Mouse (Mus musculus) limb, embryonic 14.5 days (tissue): ENCODE results near the gene Rapgef6. TPM values are rescaled to one million over a fixed set of nuclear protein-coding genes. Genes with fewer than 3 reads are reported as not detected.

ENCODE experiments used
- ATAC-seq: fragments of 200-750 bp; cut with Nextera tagmentation; 2 replicates; pipeline ENCODE4 v1.8.0; 2017; ENCODE audit warnings: low read depth, moderate number of reproducible peaks, moderate TSS enrichment; ENCODE audit not compliant: low FRiP score
- DNase-seq: peaks from one replicate; pipeline ENCODE4 v3.0.0-alpha.2; 2015; ENCODE audit warnings: low spot score
- H3K27ac ChIP-seq: fragments of 300-500 bp; sonication (generic); replicated peaks from 2 replicates; pipeline ENCODE4 v1.5.1; 2014; ENCODE audit warnings: low read depth, mild to moderate bottlenecking, low read length, moderate library complexity, mixed read lengths
- H3K27me3 ChIP-seq: fragments of 300-500 bp; sonication (generic); 2 replicates; pipeline ENCODE4 v1.6.1; 2014; ENCODE audit warnings: low read length, mixed read lengths; ENCODE audit not compliant: control insufficient read depth, insufficient read depth
- H3K36me3 ChIP-seq: fragments of 300-500 bp; sonication (generic); 2 replicates; pipeline ENCODE4 v1.6.1; 2014; ENCODE audit warnings: mild to moderate bottlenecking, low read length, moderate library complexity, mixed read lengths; ENCODE audit not compliant: control insufficient read depth, insufficient read depth
- H3K4me1 ChIP-seq: fragments of 300-500 bp; sonication (generic); 2 replicates; pipeline ENCODE4 v1.6.1; 2014; ENCODE audit warnings: antibody characterized with exemption, low read length, mixed read lengths; ENCODE audit not compliant: control insufficient read depth, insufficient read depth
- H3K4me2 ChIP-seq: fragments of 300-500 bp; sonication (generic); replicated peaks from 2 replicates; pipeline ENCODE4 v1.6.1; 2014; ENCODE audit warnings: low read depth, mild to moderate bottlenecking, low read length, moderate library complexity; ENCODE audit not compliant: severe bottlenecking
- H3K4me3 ChIP-seq: fragments of 300-500 bp; sonication (generic); replicated peaks from 2 replicates; pipeline ENCODE4 v1.5.1; 2014; ENCODE audit warnings: low read length
- H3K9ac ChIP-seq: fragments of 300-500 bp; sonication (generic); 2 replicates; pipeline ENCODE4 v1.6.1; 2014; ENCODE audit warnings: mild to moderate bottlenecking, low read depth, low read length, moderate library complexity; ENCODE audit not compliant: severe bottlenecking
- H3K9me3 ChIP-seq: fragments of 300-500 bp; sonication (generic); 2 replicates; pipeline ENCODE4 v1.6.1; 2016; ENCODE audit warnings: low read length; ENCODE audit not compliant: control insufficient read depth
- POLR2A ChIP-seq: fragments of 200-500 bp; IDR thresholded peaks from 2 replicates; pipeline ENCODE4 v1.8.0; 2012; ENCODE audit warnings: inconsistent platforms, mild to moderate bottlenecking, moderate library complexity, borderline replicate concordance; ENCODE audit not compliant: insufficient read depth, insufficient read length; ENCODE audit errors: extremely low read depth
- WGBS: fragments of 180-500 bp; shearing (Covaris S2); extraction: QIAGEN DNeasy Blood & Tissue Kit; methylation state at CpG from one replicate; pipeline ENCODE4 v1.1.7; 2014; 5-methylcytosine and 5-hydroxymethylcytosine counted together
- polyA plus RNA-seq, 2 experiments: library from polyadenylated mRNA; depleted of rRNA in 1 of 2; stranded (reverse) in 1 of 2; unstranded in 1 of 2; fragments of >200 nt; fragmentation: Nextera tagmentation in 1 of 2; extraction: Ambion mirVana in 1 of 2; gene quantifications; 2 replicates each; pipeline versions ENCODE4 v1.2.1 to v1.2.3; 2012 to 2014

The Rapgef6 gene
- polyA plus RNA-seq, 2 experiments = 13.8 to 26.6 TPM

DNA sequence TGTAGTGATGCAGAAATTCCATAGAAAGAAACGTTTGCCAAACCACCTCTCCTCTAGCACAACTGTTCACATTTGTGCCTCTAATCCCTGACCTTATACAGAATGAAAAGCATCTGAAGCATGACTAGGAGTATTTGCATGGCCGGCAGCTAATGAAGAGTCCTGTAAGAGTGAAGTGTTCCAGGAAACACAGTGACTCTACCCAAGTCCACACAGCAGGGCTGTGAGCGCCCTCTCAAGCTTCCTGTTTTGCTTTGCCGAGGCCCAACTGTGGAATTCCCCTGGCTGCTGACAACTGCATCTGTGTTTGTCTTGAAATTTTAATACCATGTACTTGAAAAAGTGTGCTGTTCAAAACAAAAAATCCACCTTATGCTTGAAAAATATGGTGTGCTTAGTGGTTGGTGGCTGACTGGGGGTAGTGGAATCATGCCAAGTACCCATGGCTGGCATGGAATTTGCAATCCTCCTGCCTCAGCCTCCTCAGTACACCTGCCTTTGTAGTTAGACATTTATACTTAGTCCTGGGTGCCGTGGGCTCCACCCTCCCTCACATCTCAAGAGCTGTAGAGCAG, 204.8 kb downstream of the Rapgef6 start:
- H3K9ac ChIP-seq = no peak overlapping the region
- H3K4me1 ChIP-seq = no peaks in the 10 kb centered on the region
- H3K27me3 ChIP-seq = no peaks in the 10 kb centered on the region
- no peak for DNase-seq
- TF ChIP-seq POLR2A = no peak
- H3K9me3 ChIP-seq = no peaks in the 10 kb centered on the region
- H3K36me3 ChIP-seq = peaks cover 32% of the 10 kb centered on the region
- no peak overlapping the region for H3K4me3 ChIP-seq
- no peak overlapping the region for H3K27ac ChIP-seq
- H3K4me2 ChIP-seq = no peak overlapping the region
- WGBS = 77% methylated on average over 5 of the region's 5 CpGs
- ATAC-seq = no peak

DNA sequence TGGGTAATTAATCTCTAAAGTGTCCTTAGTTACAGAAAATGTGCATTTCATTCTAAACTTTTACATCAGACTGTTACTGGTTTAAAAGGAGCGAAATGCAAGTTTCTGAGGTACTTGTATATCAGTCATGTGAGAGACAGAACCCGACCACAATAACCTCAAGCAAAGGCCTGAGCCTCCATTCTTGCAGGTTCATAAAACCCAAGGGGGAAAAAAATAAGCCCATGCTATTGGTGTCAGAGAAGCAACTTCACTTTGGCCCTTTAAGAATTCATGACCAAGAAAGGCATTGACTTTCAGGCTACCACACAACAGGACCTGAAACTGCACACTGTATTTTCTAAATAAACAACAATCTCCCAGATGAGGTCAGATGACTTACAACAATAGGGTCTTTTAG, 205.7 kb downstream of the Rapgef6 start:
- H3K27ac ChIP-seq = no peak overlapping the region
- TF ChIP-seq POLR2A = no peak
- H3K9me3 ChIP-seq = no peaks in the 10 kb centered on the region
- H3K9ac ChIP-seq = no peak overlapping the region
- no peak for DNase-seq
- 74% methylated on average over 2 of the region's 2 CpGs for WGBS
- peaks cover 22% of the 10 kb centered on the region for H3K36me3 ChIP-seq
- no peak overlapping the region for H3K4me2 ChIP-seq
- H3K4me1 ChIP-seq = no peaks in the 10 kb centered on the region
- no peaks in the 10 kb centered on the region for H3K27me3 ChIP-seq
- ATAC-seq = no peak
- no peak overlapping the region for H3K4me3 ChIP-seq

DNA sequence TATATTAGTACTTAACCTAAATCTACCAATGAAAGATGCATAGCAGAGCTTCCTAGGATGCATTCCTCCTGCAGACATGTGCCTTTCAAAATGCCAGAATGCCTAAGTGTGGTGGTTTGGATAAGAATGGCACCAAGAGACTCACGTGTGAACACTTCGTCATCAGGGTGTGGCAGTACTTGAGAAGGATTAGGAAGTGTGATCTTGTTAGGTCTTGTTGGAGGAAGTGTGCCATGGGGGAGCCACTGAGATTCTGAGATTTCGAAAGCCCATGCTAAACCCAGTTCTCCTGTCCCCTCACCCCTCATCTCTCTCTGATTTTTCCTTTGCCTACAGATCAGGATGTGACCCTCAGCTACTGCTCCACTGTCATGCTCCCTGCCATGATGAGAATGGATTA, 206.7 kb downstream of the Rapgef6 start:
- DNase-seq (no peak), ATAC-seq (no peak)
- H3K4me3 ChIP-seq = no peak overlapping the region
- no peaks in the 10 kb centered on the region for H3K4me1 ChIP-seq
- no peaks in the 10 kb centered on the region for H3K9me3 ChIP-seq
- H3K36me3 ChIP-seq = peaks cover 19% of the 10 kb centered on the region
- H3K27me3 ChIP-seq = no peaks in the 10 kb centered on the region
- 89% methylated on average over 3 of the region's 3 CpGs for WGBS
- H3K9ac ChIP-seq = no peak overlapping the region
- TF ChIP-seq POLR2A = no peak
- no peak overlapping the region for H3K27ac ChIP-seq
- no peak overlapping the region for H3K4me2 ChIP-seq

DNA sequence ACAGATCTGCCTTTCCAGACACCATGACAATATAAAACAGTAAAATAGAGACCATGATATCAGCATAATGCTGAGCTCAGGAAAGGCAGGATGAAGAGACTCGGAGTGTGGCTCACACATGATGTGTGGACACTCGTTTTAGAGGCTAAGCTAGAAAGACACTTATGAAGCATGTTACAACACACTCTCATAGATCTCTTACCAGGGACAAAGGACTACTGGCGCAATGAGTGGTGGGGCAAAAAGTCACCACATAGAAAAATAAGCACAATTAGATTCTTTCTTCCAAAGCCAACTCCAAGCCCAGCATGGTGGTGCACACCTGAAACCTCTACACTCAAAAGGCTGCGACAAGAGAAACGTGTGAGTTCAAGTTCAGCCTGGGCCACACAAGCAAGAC, 208.3 kb downstream of the Rapgef6 start:
- Histone ChIP-seq H3K9ac (no peak overlapping the region), H3K36me3 (peaks cover 24% of the 10 kb centered on the region), H3K27ac (no peak overlapping the region), H3K4me3 (no peak overlapping the region), H3K9me3 (no peaks in the 10 kb centered on the region), H3K4me1 (no peaks in the 10 kb centered on the region), H3K4me2 (no peak overlapping the region), H3K27me3 (no peaks in the 10 kb centered on the region)
- DNase-seq = no peak
- WGBS = 92% methylated on average over 5 of the region's 5 CpGs
- no peak for TF ChIP-seq POLR2A
- ATAC-seq = no peak

DNA sequence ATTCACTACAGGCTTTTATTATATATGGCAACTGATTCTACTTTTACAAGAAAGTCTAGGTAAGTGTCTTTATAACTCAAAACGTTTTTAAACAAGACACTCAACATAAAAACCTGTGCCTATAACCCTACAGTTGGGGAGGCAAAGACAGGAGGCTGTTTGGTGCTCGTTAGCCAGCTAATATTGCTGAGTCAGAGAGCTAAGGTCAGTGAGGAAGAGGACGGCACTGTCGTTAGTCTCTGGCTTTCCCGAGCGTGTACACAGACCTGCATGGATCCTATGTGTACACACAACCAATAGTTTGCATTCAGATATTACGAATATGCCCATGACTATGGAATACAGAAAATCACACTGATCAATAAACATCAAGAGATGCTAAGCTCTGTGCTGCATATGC, 208.7 kb downstream of the Rapgef6 start:
- Histone ChIP-seq H3K4me2 (no peak overlapping the region), H3K9me3 (no peaks in the 10 kb centered on the region), H3K36me3 (peaks cover 24% of the 10 kb centered on the region), H3K4me3 (no peak overlapping the region), H3K4me1 (no peaks in the 10 kb centered on the region), H3K9ac (no peak overlapping the region), H3K27me3 (no peaks in the 10 kb centered on the region), H3K27ac (no peak overlapping the region)
- WGBS = 71% methylated on average over 7 of the region's 7 CpGs
- TF ChIP-seq POLR2A = no peak
- DNase-seq (no peak), ATAC-seq (no peak)

DNA sequence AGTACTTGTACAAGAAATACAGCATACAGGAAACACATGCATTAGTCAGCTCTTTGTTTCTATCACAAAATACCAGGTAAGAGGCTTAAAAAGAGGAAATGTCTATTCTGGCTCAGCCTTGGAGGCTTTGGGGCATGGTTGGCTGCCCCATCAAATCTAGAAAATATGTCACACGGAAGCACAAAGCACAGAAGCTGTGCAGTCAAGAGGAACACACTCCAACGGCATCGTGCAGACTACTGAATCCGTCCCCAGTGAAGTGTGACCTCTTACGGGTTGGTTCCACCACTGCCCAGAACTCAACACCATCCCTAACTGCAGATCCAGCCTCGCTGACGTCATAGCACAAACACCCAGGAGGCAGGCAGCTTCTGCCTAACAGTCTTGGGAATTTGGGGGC, 210.9 kb downstream of the Rapgef6 start:
- 85% methylated on average over 7 of the region's 7 CpGs for WGBS
- TF ChIP-seq POLR2A = no peak
- Histone ChIP-seq H3K4me1 (no peaks in the 10 kb centered on the region), H3K36me3 (peaks cover 27% of the 10 kb centered on the region), H3K27me3 (no peaks in the 10 kb centered on the region), H3K9me3 (no peaks in the 10 kb centered on the region), H3K4me3 (no peak overlapping the region), H3K27ac (no peak overlapping the region), H3K4me2 (no peak overlapping the region), H3K9ac (no peak overlapping the region)
- DNase-seq (no peak), ATAC-seq (no peak)
